Mouse (Mus musculus) G1E (cell line): Measurements from ENCODE around the gene Il4ra. TPM values are rescaled to one million over a fixed set of nuclear protein-coding genes. Genes with fewer than 3 reads are reported as not detected.
A peak's percentile ranks its signal among the peaks of the same experiment; 100 is the strongest.

Experiments used
- ATAC-seq: 2 replicates; pipeline ENCODE4 v1.8.0; 2016; ENCODE audit warnings: mild to moderate bottlenecking; ENCODE audit not compliant: insufficient number of reproducible peaks, poor library complexity, low FRiP score, severe bottlenecking; ENCODE audit errors: extremely low read depth
- DNase-seq: peaks from one replicate; pipeline ENCODE4 v3.0.0; 2012; ENCODE audit warnings: low spot score
- H3K27me3 ChIP-seq: 2 replicates; pipeline ENCODE4 v1.6.1; 2012; ENCODE audit warnings: mild to moderate bottlenecking, low read length, inconsistent platforms; ENCODE audit not compliant: insufficient read depth
- H3K36me3 ChIP-seq: replicated peaks from 2 replicates; pipeline ENCODE3; 2012; ENCODE audit warnings: mild to moderate bottlenecking, inconsistent platforms
- H3K4me1 ChIP-seq: 2 replicates; pipeline ENCODE4 v1.6.1; 2012; ENCODE audit warnings: low read depth, low read length, inconsistent platforms, mixed read lengths; ENCODE audit not compliant: insufficient read depth
- H3K4me3 ChIP-seq: 2 replicates; pipeline ENCODE4 v1.5.1; 2012; ENCODE audit warnings: low read depth, mild to moderate bottlenecking, inconsistent platforms, low read length, moderate library complexity, mixed read lengths
- H3K9me3 ChIP-seq: replicated peaks from 2 replicates; pipeline ENCODE4 v1.6.1; 2012; ENCODE audit warnings: inconsistent platforms
- CTCF ChIP-seq: IDR thresholded peaks from 2 replicates; pipeline ENCODE4 v1.5.1; 2012; ENCODE audit warnings: low read depth, low read length, inconsistent platforms, mixed read lengths
- GATA1 ChIP-seq: IDR thresholded peaks from 2 replicates; pipeline ENCODE4 v1.6.1; 2012; ENCODE audit warnings: borderline replicate concordance, low read length, inconsistent platforms, mixed read lengths
- GATA2 ChIP-seq: IDR thresholded peaks from 2 replicates; pipeline ENCODE4 v1.6.1; 2012; ENCODE audit warnings: low read depth, low read length, inconsistent platforms, borderline replicate concordance
- POLR2AphosphoS5 ChIP-seq: IDR thresholded peaks from 2 replicates; pipeline ENCODE4 v1.6.1; 2012; ENCODE audit warnings: low read depth, low read length, inconsistent platforms; ENCODE audit not compliant: insufficient replicate concordance
- TAL1 ChIP-seq: conservative IDR thresholded peaks from 2 replicates; pipeline ENCODE4 v1.6.1; 2012; ENCODE audit warnings: low read depth, low read length, inconsistent platforms, mixed read lengths
- polyA plus RNA-seq: library from polyadenylated mRNA; stranded (reverse); fragments of >175 nt; gene quantifications from 2 replicates; pipeline ENCODE4 v1.2.3, GENCODE M21; 2012
- total RNA-seq, 2 experiments: library from RNA; stranded (forward) in 1 of 2; stranded (reverse) in 1 of 2; fragments of 200-1000 nt in 1 of 2; fragments of >200 nt in 1 of 2; fragmentation: Nextera tagmentation in 1 of 2; gene quantifications; 2 replicates each; pipeline ENCODE4 v1.2.3; 2014 to 2017

Il4ra gene
- total and polyA plus RNA-seq, 3 experiments = 23.5 to 35.8 (median 27.8) TPM

- no peak for DNase-seq
- Histone ChIP-seq H3K36me3 (no peaks in the 10 kb centered on the region), H3K4me3 (no peak overlapping the region), H3K4me1 (peaks cover 49% of the 10 kb centered on the region), H3K9me3 (no peaks in the 10 kb centered on the region), H3K27me3 (peaks cover 74% of the 10 kb centered on the region)
- no peak for TF ChIP-seq CTCF
- no peak for TF ChIP-seq GATA2
- no peak for TF ChIP-seq POLR2AphosphoS5
- no peak for TF ChIP-seq GATA1
- TF ChIP-seq TAL1 = no peak
- no peak for ATAC-seq
Measured at GRCm38 (mm10) chr7:125600136-125600535, 48.2 kb downstream of the Il4ra start.

GRCm38 (mm10) chr7:125600612-125601279, 48.8 kb downstream of the Il4ra start:
- Histone ChIP-seq H3K4me3 (no peak overlapping the region), H3K27me3 (peaks cover 79% of the 10 kb centered on the region), H3K4me1 (peaks cover 47% of the 10 kb centered on the region), H3K36me3 (no peaks in the 10 kb centered on the region), H3K9me3 (no peaks in the 10 kb centered on the region)
- ATAC-seq = no peak
- no peak for TF ChIP-seq POLR2AphosphoS5
- no peak for TF ChIP-seq CTCF
- TF ChIP-seq GATA1 = no peak
- no peak for TF ChIP-seq GATA2
- no peak for TF ChIP-seq TAL1
- DNase-seq = no peak

- ATAC-seq = no peak
- Histone ChIP-seq H3K36me3 (no peaks in the 10 kb centered on the region), H3K27me3 (peaks cover 81% of the 10 kb centered on the region), H3K9me3 (no peaks in the 10 kb centered on the region), H3K4me1 (peaks cover 45% of the 10 kb centered on the region), H3K4me3 (no peak overlapping the region)
- TF ChIP-seq GATA1 = no peak
- TF ChIP-seq CTCF = no peak
- TF ChIP-seq TAL1 = no peak
- no peak for TF ChIP-seq POLR2AphosphoS5
- no peak for DNase-seq
Measured at GRCm38 (mm10) chr7:125601280-125601670, 49.4 kb downstream of the Il4ra start.

GRCm38 (mm10) chr7:125601821-125602448, 50.0 kb downstream of the Il4ra start:
- no peaks in the 10 kb centered on the region for H3K9me3 ChIP-seq
- DNase-seq (no peak), ATAC-seq (no peak)
- TF ChIP-seq CTCF = no peak
- TF ChIP-seq POLR2AphosphoS5 = no peak
- no peak for TF ChIP-seq TAL1
- no peak for TF ChIP-seq GATA2
- no peak for TF ChIP-seq GATA1
- H3K27me3 ChIP-seq = peaks cover 87% of the 10 kb centered on the region
- no peak overlapping the region for H3K4me3 ChIP-seq
- peaks cover 38% of the 10 kb centered on the region for H3K4me1 ChIP-seq
- no peaks in the 10 kb centered on the region for H3K36me3 ChIP-seq

- peak within 1 kb of the TSS; percentile 18; the same call in 1 of the 2 replicates for H3K4me3 ChIP-seq
- no peaks in the 10 kb centered on the region for H3K9me3 ChIP-seq
- H3K27me3 ChIP-seq = peaks cover 91% of the 10 kb centered on the region
- H3K36me3 ChIP-seq = no peaks in the 10 kb centered on the region
- peaks cover 34% of the 10 kb centered on the region for H3K4me1 ChIP-seq
- no peak for ATAC-seq
- no peak for DNase-seq
- TF ChIP-seq POLR2AphosphoS5 = no peak
- TF ChIP-seq GATA2 = no peak
- TF ChIP-seq CTCF = no peak
- no peak for TF ChIP-seq GATA1
- no peak for TF ChIP-seq TAL1
Measured at GRCm38 (mm10) chr7:125603185-125603631, 51.3 kb downstream of the Il4ra start, which contains the start of gene Il21r. Gene Il21r (plus strand): TSS chr7:125603429.

- no peak for DNase-seq
- H3K36me3 ChIP-seq = no peaks in the 10 kb centered on the region
- peaks cover 29% of the 10 kb centered on the region for H3K4me1 ChIP-seq
Measured at GRCm38 (mm10) chr7:125604362-125605319, 52.7 kb downstream of the Il4ra start.

More at GRCm38 (mm10) chr7:125604362-125605319, 52.7 kb downstream of the Il4ra start:
- ATAC-seq = no peak
- no peak overlapping the region for H3K4me3 ChIP-seq
- H3K27me3 ChIP-seq = peaks cover 85% of the 10 kb centered on the region
- H3K9me3 ChIP-seq = no peaks in the 10 kb centered on the region
- no peak for TF ChIP-seq CTCF
- TF ChIP-seq TAL1 = no peak
- TF ChIP-seq GATA2 = no peak
- TF ChIP-seq POLR2AphosphoS5 = no peak
- no peak for TF ChIP-seq GATA1
